In the genomic region with DNA sequence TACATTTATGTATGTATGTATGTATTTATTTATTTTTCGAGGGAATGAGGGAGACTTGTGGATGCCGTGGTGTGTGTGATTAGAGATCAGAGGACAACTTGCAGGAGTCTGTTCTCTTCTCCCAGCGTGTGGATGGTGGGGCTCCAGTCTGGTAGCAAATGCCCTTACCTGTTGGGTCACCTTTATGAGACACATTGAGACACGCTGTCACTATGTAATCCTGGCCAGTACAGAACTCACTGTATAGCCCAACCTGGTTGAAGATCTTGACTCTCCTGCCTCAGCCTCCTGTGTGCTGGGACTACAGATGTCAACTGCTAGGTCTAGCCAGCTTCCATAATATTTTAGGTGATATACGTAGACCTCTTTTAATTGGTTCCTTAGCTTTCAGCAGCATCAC, we compare ENCODE assay signal across 20 mouse cellular contexts. TPM values are rescaled to one million over a fixed set of nuclear protein-coding genes. Genes with fewer than 3 reads are reported as not detected.
"Had no signal": no experiment of that assay in that cellular context is flagged by ENCODE, and none has a peak within 500 bp of the region (broad histone marks: within the 10 kb centered on the region; RNA-seq: fewer than 3 reads in every experiment).

No protein-coding gene starts in this region.

- H3K9me3 ChIP-seq: lung, embryonic 15.5 days; megakaryocyte, embryonic 14.5 days; midbrain, embryonic 13.5 days; midbrain, embryonic 15.5 days; neural tube, embryonic 12.5 days; stomach, embryonic 15.5 days had no signal

- H3K9ac ChIP-seq: lung, embryonic 15.5 days; midbrain, embryonic 13.5 days; midbrain, embryonic 15.5 days; neural tube, embryonic 12.5 days; stomach, embryonic 15.5 days had no signal

- H3K4me3 ChIP-seq: lung, embryonic 15.5 days; megakaryocyte, embryonic 14.5 days; midbrain, embryonic 13.5 days; midbrain, embryonic 15.5 days; neural tube, embryonic 12.5 days; stomach, embryonic 15.5 days had no signal

- H3K27me3 ChIP-seq: lung, embryonic 15.5 days; neural tube, embryonic 12.5 days; stomach, embryonic 15.5 days had no signal

- DNase-seq: lung, adult 2 months; lung, postnatal 14 days; lung, postnatal 36 days; right cerebral cortex, postnatal 14 days; thymus, postnatal 14 days; thymus, postnatal 36 days had no signal

- H3K27ac ChIP-seq: lung, embryonic 15.5 days; macrophage; midbrain, embryonic 13.5 days; midbrain, embryonic 15.5 days; neural tube, embryonic 12.5 days; stomach, embryonic 15.5 days; stomach, postnatal 0 days had no signal

- H3K4me2 ChIP-seq: lung, embryonic 15.5 days; midbrain, embryonic 11.5 days; midbrain, embryonic 13.5 days; midbrain, embryonic 15.5 days; neural tube, embryonic 12.5 days; stomach, embryonic 15.5 days had no signal

- H3K36me3 ChIP-seq: lung, embryonic 15.5 days; midbrain, embryonic 13.5 days; midbrain, embryonic 15.5 days; neural tube, embryonic 12.5 days; stomach, embryonic 15.5 days had no signal

- ATAC-seq: lung, postnatal 0 days; midbrain, embryonic 13.5 days; midbrain, embryonic 15.5 days had no signal

RNA-seq across cellular contexts. Expression of a gene that starts 17.5 kb away (rescaled TPM):
- total RNA-seq: megakaryocyte progenitor cell, adult 5-6 weeks; midbrain, postnatal 0 days; monocyte, adult 5-6 weeks; neutrophil, adult 5-6 weeks had no signal
- polyA plus RNA-seq: macrophage had no signal

RNA-seq across cellular contexts. Expression of a gene that starts 56.7 kb away (rescaled TPM):
- total RNA-seq: megakaryocyte progenitor cell, adult 5-6 weeks; monocyte, adult 5-6 weeks had no signal
